Mouse (Mus musculus): ENCODE measurements around the gene Nrgn.

GRCm38 (mm10) chr9:37569231-37569835 lies 16.6 kb upstream of the Nrgn start:
- TF ChIP-seq CTCF (conservative IDR thresholded peaks at IDR 0.05; ENCODE audit: insufficient read depth, insufficient read length, low read depth, low read length) (no peak), POLR2A (IDR thresholded peaks at IDR 0.05; ENCODE audit: low read depth, low read length) (no peak)
